Mouse (Mus musculus): ENCODE results near the gene Btla. TPM values are rescaled to one million over a fixed set of nuclear protein-coding genes. Genes with fewer than 3 reads are reported as not detected.

The Btla gene
- polyA plus RNA-seq, 1 experiment: not detected

DNA sequence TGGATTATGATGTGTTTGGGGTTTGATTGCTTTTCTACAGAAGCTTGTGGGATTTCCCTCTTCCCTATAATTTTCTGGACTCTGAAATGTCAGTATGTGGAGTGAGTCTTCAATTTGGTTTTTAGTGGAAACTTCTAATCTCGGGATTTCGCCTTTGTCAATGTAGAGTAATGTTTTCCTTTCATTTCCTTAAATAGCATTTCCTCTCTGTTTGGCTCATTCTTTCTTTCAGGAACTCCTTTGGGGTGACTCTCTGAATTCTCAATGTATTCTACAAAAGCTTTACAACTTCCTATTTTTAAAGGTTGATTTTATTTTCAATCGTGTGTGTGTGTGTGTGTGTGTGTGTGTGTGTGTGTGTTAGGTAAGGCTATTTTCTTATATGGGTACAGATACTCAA lies 73.7 kb downstream of the Btla start:
- Histone ChIP-seq H3K4me3 (ENCODE audit: insufficient read depth, low read depth, low read length) (no peak overlapping the region), H3K27ac (ENCODE audit: insufficient read depth, low read depth, low read length) (no peak overlapping the region), H3K4me1 (ENCODE audit: control insufficient read depth, insufficient read depth, low read length) (no peaks in the 10 kb centered on the region)
- 33% methylated on average over 3 of the region's 3 CpGs for WGBS
- TF ChIP-seq POLR2A (IDR thresholded peaks at IDR 0.05; ENCODE audit: insufficient read depth, low read depth, low read length) (no peak), CTCF (IDR thresholded peaks at IDR 0.05; ENCODE audit: insufficient read depth, low read depth, low read length) (no peak)

Other genes starting within 250 kb of the Btla start
- gene Ccdc80, start 130.9 kb upstream of the Btla start, polyA plus RNA-seq (2012; ENCODE audit: insufficient read depth, insufficient read length, low replicate concordance, missing spikeins): not detected in 2 replicates
- not detected in 2 replicates for gene Slc35a5, start 65.6 kb upstream of the Btla start, polyA plus RNA-seq (2012; ENCODE audit: insufficient read depth, insufficient read length, low replicate concordance, missing spikeins)
- gene Atg3, start 65.5 kb upstream of the Btla start, polyA plus RNA-seq (2012; ENCODE audit: insufficient read depth, insufficient read length, low replicate concordance, missing spikeins): not detected in 2 replicates
- gene Cd200, start 184.7 kb downstream of the Btla start, polyA plus RNA-seq (2012; ENCODE audit: insufficient read depth, insufficient read length, low replicate concordance, missing spikeins): not detected in 2 replicates